Mouse (Mus musculus) embryonic facial prominence, embryonic 10.5 days (tissue): ENCODE measurements around the gene Rsg1. TPM values are rescaled to one million over a fixed set of nuclear protein-coding genes. Genes with fewer than 3 reads are reported as not detected.
A peak's percentile ranks its signal among the peaks of the same experiment; 100 is the strongest.

ENCODE experiments used
- DNase-seq: peaks from one replicate; pipeline ENCODE4 v3.0.0-alpha.2; 2017; ENCODE audit warnings: low spot score
- H3K27ac ChIP-seq: fragments of 300-500 bp; sonication (generic); replicated peaks from 2 replicates; pipeline ENCODE4 v1.5.1; 2016; ENCODE audit warnings: mild to moderate bottlenecking
- H3K27me3 ChIP-seq: fragments of 300-500 bp; sonication (generic); replicated peaks from 2 replicates; pipeline ENCODE4 v1.6.1; 2016; ENCODE audit warnings: low read depth, mild to moderate bottlenecking; ENCODE audit not compliant: poor library complexity, severe bottlenecking
- H3K36me3 ChIP-seq: fragments of 300-500 bp; sonication (generic); replicated peaks from 2 replicates; pipeline ENCODE4 v1.6.1; 2016; ENCODE audit warnings: mild to moderate bottlenecking, moderate library complexity
- H3K4me1 ChIP-seq: fragments of 300-500 bp; sonication (generic); 2 replicates; pipeline ENCODE4 v1.6.1; 2016
- H3K4me3 ChIP-seq: fragments of 300-500 bp; sonication (generic); 2 replicates; pipeline ENCODE4 v1.5.1; 2016; ENCODE audit warnings: mild to moderate bottlenecking, moderate library complexity
- H3K9me3 ChIP-seq: fragments of 300-500 bp; sonication (generic); 2 replicates; pipeline ENCODE4 v1.6.1; 2016; ENCODE audit warnings: mild to moderate bottlenecking
- WGBS: fragments of 180-500 bp; shearing (Covaris S2); methylation state at CpG from one replicate; pipeline ENCODE4 v1.1.7; 2016; 5-methylcytosine and 5-hydroxymethylcytosine counted together
- polyA plus RNA-seq: library from polyadenylated mRNA; unstranded; fragments of >200 nt; fragmentation: Nextera tagmentation; extraction: Ambion mirVana; gene quantifications from 2 replicates; pipeline ENCODE4 v1.2.1, GENCODE M21; 2016

The Rsg1 gene
- polyA plus RNA-seq, 1 experiment from 2014 or later: 8.5 TPM

- Histone ChIP-seq H3K36me3 (peaks cover 12% of the 10 kb centered on the region), H3K4me3 (no peak overlapping the region), H3K27ac (no peak overlapping the region), H3K27me3 (no peaks in the 10 kb centered on the region), H3K4me1 (peaks cover 3% of the 10 kb centered on the region; the same call in 1 of the 2 replicates), H3K9me3 (peaks cover 9% of the 10 kb centered on the region; the same call in 1 of the 2 replicates)
- no peak for DNase-seq
- WGBS: 66% methylated on average over 5 of the region's 5 CpGs
Observed at GRCm38 (mm10) chr4:141257440-141257839, 43.7 kb downstream of the Rsg1 start.

GRCm38 (mm10) chr4:141259413-141259812 is 45.7 kb downstream of the Rsg1 start:
- Histone ChIP-seq H3K9me3 (peaks cover 9% of the 10 kb centered on the region; the same call in 1 of the 2 replicates), H3K36me3 (peaks cover 10% of the 10 kb centered on the region), H3K4me1 (peaks cover 6% of the 10 kb centered on the region), H3K27me3 (no peaks in the 10 kb centered on the region), H3K4me3 (no peak overlapping the region), H3K27ac (no peak overlapping the region)
- WGBS: 82% methylated on average over 12 of the region's 12 CpGs
- DNase-seq: no peak

GRCm38 (mm10) chr4:141260007-141260723 is 46.4 kb downstream of the Rsg1 start:
- Histone ChIP-seq H3K36me3 (peaks cover 8% of the 10 kb centered on the region), H3K9me3 (peaks cover 9% of the 10 kb centered on the region; the same call in 1 of the 2 replicates), H3K4me3 (no peak overlapping the region), H3K27me3 (no peaks in the 10 kb centered on the region), H3K4me1 (peaks cover 6% of the 10 kb centered on the region; the same call in 1 of the 2 replicates), H3K27ac (no peak overlapping the region)
- 75% methylated on average over 16 of the region's 16 CpGs for WGBS
- no peak for DNase-seq

- no peak for DNase-seq
- H3K27ac ChIP-seq: no peak overlapping the region
- no peaks in the 10 kb centered on the region for H3K36me3 ChIP-seq
- no peaks in the 10 kb centered on the region for H3K27me3 ChIP-seq
- H3K4me3 ChIP-seq: no peak overlapping the region
- peaks cover 6% of the 10 kb centered on the region; the same call in 1 of the 2 replicates for H3K4me1 ChIP-seq
- peaks cover 9% of the 10 kb centered on the region; the same call in 1 of the 2 replicates for H3K9me3 ChIP-seq
- WGBS: 75% methylated on average over 10 of the region's 10 CpGs
Observed at GRCm38 (mm10) chr4:141262906-141263637, 49.3 kb downstream of the Rsg1 start.

GRCm38 (mm10) chr4:141265979-141266637 is 52.4 kb downstream of the Rsg1 start:
- H3K9me3 ChIP-seq: peaks cover 2% of the 10 kb centered on the region; the same call in 1 of the 2 replicates
- no peaks in the 10 kb centered on the region for H3K36me3 ChIP-seq
- 91% methylated on average over 3 of the region's 3 CpGs for WGBS
- H3K4me1 ChIP-seq: peaks cover 4% of the 10 kb centered on the region; the same call in 1 of the 2 replicates
- no peak for DNase-seq
- no peak overlapping the region for H3K4me3 ChIP-seq
- H3K27me3 ChIP-seq: no peaks in the 10 kb centered on the region
- no peak overlapping the region for H3K27ac ChIP-seq

GRCm38 (mm10) chr4:141267250-141267649 is 53.5 kb downstream of the Rsg1 start:
- WGBS: 78% methylated on average over 3 of the region's 3 CpGs
- Histone ChIP-seq H3K4me3 (no peak overlapping the region), H3K27ac (no peak overlapping the region), H3K9me3 (no peaks in the 10 kb centered on the region; the same call in 1 of the 2 replicates), H3K36me3 (no peaks in the 10 kb centered on the region), H3K27me3 (peaks cover 10% of the 10 kb centered on the region), H3K4me1 (peaks cover 13% of the 10 kb centered on the region)
- DNase-seq: no peak

- peaks cover 15% of the 10 kb centered on the region for H3K4me1 ChIP-seq
- no peaks in the 10 kb centered on the region; the same call in 1 of the 2 replicates for H3K9me3 ChIP-seq
- no peak overlapping the region for H3K27ac ChIP-seq
- H3K27me3 ChIP-seq: peaks cover 16% of the 10 kb centered on the region
- DNase-seq: peak; percentile 73
- 48% methylated on average over 9 of the region's 9 CpGs for WGBS
- H3K4me3 ChIP-seq: no peak overlapping the region
- no peaks in the 10 kb centered on the region for H3K36me3 ChIP-seq
Observed at GRCm38 (mm10) chr4:141267837-141268236, 54.1 kb downstream of the Rsg1 start.

- Histone ChIP-seq H3K9me3 (no peaks in the 10 kb centered on the region; the same call in 1 of the 2 replicates), H3K4me3 (no peak overlapping the region), H3K4me1 (peaks cover 20% of the 10 kb centered on the region), H3K36me3 (no peaks in the 10 kb centered on the region), H3K27me3 (peaks cover 19% of the 10 kb centered on the region), H3K27ac (no peak overlapping the region)
- 82% methylated on average over 4 of the region's 4 CpGs for WGBS
- no peak for DNase-seq
Observed at GRCm38 (mm10) chr4:141268350-141268749, 54.6 kb downstream of the Rsg1 start.

GRCm38 (mm10) chr4:141269080-141269479 is 55.3 kb downstream of the Rsg1 start:
- WGBS: 88% methylated on average over 6 of the region's 6 CpGs
- Histone ChIP-seq H3K4me1 (peaks cover 22% of the 10 kb centered on the region), H3K9me3 (no peaks in the 10 kb centered on the region; the same call in 1 of the 2 replicates), H3K36me3 (no peaks in the 10 kb centered on the region), H3K27ac (no peak overlapping the region), H3K27me3 (peaks cover 22% of the 10 kb centered on the region), H3K4me3 (no peak overlapping the region)
- DNase-seq: no peak

- H3K27ac ChIP-seq: no peak overlapping the region
- peaks cover 34% of the 10 kb centered on the region for H3K4me1 ChIP-seq
- H3K9me3 ChIP-seq: no peaks in the 10 kb centered on the region; the same call in 1 of the 2 replicates
- H3K27me3 ChIP-seq: peaks cover 35% of the 10 kb centered on the region
- H3K36me3 ChIP-seq: no peaks in the 10 kb centered on the region
- WGBS: 60% methylated on average over 15 of the region's 15 CpGs
- DNase-seq: no peak
- no peak overlapping the region for H3K4me3 ChIP-seq
Observed at GRCm38 (mm10) chr4:141270201-141270940, 56.6 kb downstream of the Rsg1 start.

GRCm38 (mm10) chr4:141271228-141271627 is 57.5 kb downstream of the Rsg1 start:
- peak overlapping the region; percentile 40; the same call in 1 of the 2 replicates for H3K27ac ChIP-seq

More at GRCm38 (mm10) chr4:141271228-141271627, 57.5 kb downstream of the Rsg1 start:
- Histone ChIP-seq H3K27me3 (peaks cover 42% of the 10 kb centered on the region), H3K36me3 (no peaks in the 10 kb centered on the region), H3K4me1 (peaks cover 37% of the 10 kb centered on the region), H3K4me3 (no peak overlapping the region; the same call in 1 of the 2 replicates), H3K9me3 (no peaks in the 10 kb centered on the region; the same call in 1 of the 2 replicates)
- 81% methylated on average over 7 of the region's 7 CpGs for WGBS
- no peak for DNase-seq
